Mouse (Mus musculus) liver, embryonic 14.5 days (tissue): ENCODE data around the gene Alyref2.

Source experiments
- CTCF ChIP-seq: IDR thresholded peaks from 2 replicates; pipeline ENCODE4 v1.5.1; 2016; ENCODE audit warnings: antibody characterized with exemption, low read depth, control low read depth
- EP300 ChIP-seq: IDR thresholded peaks from 2 replicates; pipeline ENCODE4 v1.6.1; 2016; ENCODE audit warnings: antibody characterized with exemption, low read depth

DNA sequence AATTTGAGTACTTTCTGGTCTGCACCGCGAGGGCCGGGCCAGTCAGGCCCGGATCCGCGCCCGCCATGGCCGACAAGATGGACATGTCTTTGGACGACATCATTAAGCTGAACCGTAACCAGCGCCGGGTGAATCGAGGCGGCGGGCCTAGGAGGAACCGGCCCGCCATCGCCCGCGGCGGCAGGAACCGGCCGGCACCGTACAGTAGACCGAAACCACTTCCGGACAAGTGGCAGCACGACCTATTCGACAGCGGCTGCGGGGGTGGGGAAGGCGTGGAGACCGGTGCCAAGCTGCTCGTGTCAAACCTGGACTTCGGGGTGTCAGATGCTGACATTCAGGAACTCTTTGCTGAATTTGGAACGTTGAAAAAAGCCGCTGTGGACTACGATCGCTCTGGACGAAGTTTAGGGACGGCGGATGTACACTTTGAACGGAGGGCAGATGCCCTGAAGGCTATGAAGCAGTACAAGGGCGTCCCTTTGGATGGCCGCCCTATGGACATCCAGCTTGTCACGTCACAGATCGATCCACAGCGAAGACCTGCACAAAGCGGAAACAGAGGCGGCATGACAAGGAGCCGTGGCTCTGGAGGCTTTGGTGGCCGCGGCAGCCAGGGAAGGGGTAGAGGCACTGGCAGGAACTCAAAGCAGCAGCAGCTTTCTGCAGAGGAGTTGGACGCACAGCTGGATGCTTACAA lies 464 bp downstream of the Alyref2 start:
- TF ChIP-seq CTCF (no peak), EP300 (no peak)
